Mouse (Mus musculus): ENCODE results near the gene Abca4.

- TF ChIP-seq CTCF (IDR thresholded peaks at IDR 0.05; ENCODE audit: control insufficient read depth, insufficient read depth, insufficient replicate concordance, low read depth, low read length) (no peak), POLR2A (IDR thresholded peaks at IDR 0.05; ENCODE audit: control insufficient read depth, low read depth, low read length) (no peak)
Observed at GRCm38 (mm10) chr3:122202307-122202732, 158.1 kb downstream of the Abca4 start.
